Mouse (Mus musculus) lung, embryonic 14.5 days (tissue): ENCODE measurements around the gene Zbtb22. TPM values are rescaled to one million over a fixed set of nuclear protein-coding genes. Genes with fewer than 3 reads are reported as not detected.

Experiments used
- ATAC-seq: fragments of 200-750 bp; cut with Nextera tagmentation; 2 replicates; pipeline ENCODE4 v1.8.0; 2017; ENCODE audit warnings: mild to moderate bottlenecking, moderate TSS enrichment, moderate library complexity; ENCODE audit not compliant: insufficient read depth
- DNase-seq: peaks from one replicate; pipeline ENCODE4 v3.0.0-alpha.2; 2015
- H3K27ac ChIP-seq: fragments of 300-500 bp; sonication (generic); 2 replicates; pipeline ENCODE4 v1.5.1; 2014; ENCODE audit warnings: low read depth, mild to moderate bottlenecking, moderate library complexity
- H3K27me3 ChIP-seq: fragments of 300-500 bp; sonication (generic); 2 replicates; pipeline ENCODE4 v1.6.1; 2014; ENCODE audit warnings: low read length, control low read depth; ENCODE audit not compliant: insufficient read depth
- H3K36me3 ChIP-seq: fragments of 300-500 bp; sonication (generic); 2 replicates; pipeline ENCODE4 v1.6.1; 2014; ENCODE audit warnings: control low read depth; ENCODE audit not compliant: insufficient read depth
- H3K4me1 ChIP-seq: fragments of 300-500 bp; sonication (generic); 2 replicates; pipeline ENCODE4 v1.6.1; 2014; ENCODE audit warnings: antibody characterized with exemption, control low read depth; ENCODE audit not compliant: insufficient read depth
- H3K4me2 ChIP-seq: fragments of 300-500 bp; sonication (generic); 2 replicates; pipeline ENCODE4 v1.6.1; 2014; ENCODE audit warnings: mild to moderate bottlenecking
- H3K4me3 ChIP-seq: fragments of 300-500 bp; sonication (generic); 2 replicates; pipeline ENCODE4 v1.5.1; 2014; ENCODE audit warnings: low read depth, low read length
- H3K9ac ChIP-seq: fragments of 300-500 bp; sonication (generic); 2 replicates; pipeline ENCODE4 v1.6.1; 2014
- H3K9me3 ChIP-seq: fragments of 300-500 bp; sonication (generic); 2 replicates; pipeline ENCODE4 v1.6.1; 2016; ENCODE audit warnings: low read depth, low read length, control low read depth
- CTCF ChIP-seq: IDR thresholded peaks from 2 replicates; pipeline ENCODE4 v1.5.1; 2016; ENCODE audit warnings: antibody characterized with exemption, low read depth
- WGBS: fragments of 180-500 bp; shearing (Covaris S2); extraction: QIAGEN DNeasy Blood & Tissue Kit; methylation state at CpG from one replicate; pipeline ENCODE4 v1.1.7; 2014; 5-methylcytosine and 5-hydroxymethylcytosine counted together
- polyA plus RNA-seq: library from polyadenylated mRNA; unstranded; fragments of >200 nt; fragmentation: Nextera tagmentation; extraction: Ambion mirVana; gene quantifications from 2 replicates; pipeline ENCODE4 v1.2.1, GENCODE M21; 2014

Zbtb22 gene
- polyA plus RNA-seq, 1 experiment from 2014 or later = 13.2 TPM

GRCm38 (mm10) chr17:33953961-33954565, 38.4 kb downstream of the Zbtb22 start:
- Histone ChIP-seq H3K4me3 (peak overlapping the region; percentile 99), H3K9ac (peak overlapping the region; percentile 99), H3K36me3 (peaks cover 56% of the 10 kb centered on the region), H3K4me2 (peak overlapping the region; percentile 100), H3K9me3 (no peaks in the 10 kb centered on the region), H3K4me1 (peaks cover 26% of the 10 kb centered on the region; the same call in 1 of the 2 replicates), H3K27me3 (no peaks in the 10 kb centered on the region), H3K27ac (peak overlapping the region; percentile 48; the same call in 1 of the 2 replicates)
- 35% methylated on average over 5 of the region's 5 CpGs for WGBS
- ATAC-seq (no peak), DNase-seq (no peak)
- no peak for TF ChIP-seq CTCF

DNA sequence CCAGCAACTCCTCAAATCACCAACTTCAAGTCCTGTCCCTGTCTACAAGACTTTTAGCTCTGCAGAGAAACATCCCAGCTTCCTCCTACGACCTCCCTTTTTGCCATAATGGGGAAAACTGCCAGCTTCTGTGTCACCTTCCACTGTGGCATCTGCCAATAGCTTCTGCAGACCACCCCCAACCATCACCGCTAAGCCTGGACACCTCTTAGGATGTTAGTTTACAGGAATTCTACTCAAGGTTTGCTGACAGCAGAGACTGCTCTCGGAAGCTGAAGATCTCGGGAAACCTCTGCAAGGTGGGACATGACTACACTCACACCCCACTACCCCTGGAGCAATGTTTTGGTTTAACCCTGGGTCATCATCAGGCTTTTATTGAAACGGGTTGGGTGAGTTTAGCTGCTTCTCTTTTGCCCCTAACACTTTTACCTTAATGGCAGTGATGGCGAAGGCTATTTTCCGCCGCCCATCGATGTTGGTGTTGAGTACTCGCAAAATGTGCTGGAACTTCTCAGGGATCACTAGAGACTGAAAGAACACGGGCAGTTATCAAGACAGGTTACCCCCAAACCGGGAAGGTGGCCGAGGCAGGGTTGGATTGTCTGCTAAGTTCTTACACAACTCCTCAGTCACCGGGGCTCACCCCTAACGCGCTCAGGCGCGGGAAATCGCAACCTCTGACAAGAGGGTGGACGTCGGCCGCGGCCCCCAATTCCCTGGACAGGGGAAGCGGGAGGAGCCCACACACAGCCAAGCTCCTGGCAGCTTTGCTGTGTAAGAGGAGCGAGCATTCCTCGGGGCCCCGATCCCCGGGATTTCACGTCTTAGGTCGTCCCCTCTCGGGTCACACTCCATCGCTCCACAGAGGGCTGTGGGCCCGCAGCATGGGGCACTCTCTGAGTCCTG, 39.2 kb downstream of the Zbtb22 start:
- Histone ChIP-seq H3K36me3 (peaks cover 56% of the 10 kb centered on the region), H3K4me1 (peaks cover 26% of the 10 kb centered on the region; the same call in 1 of the 2 replicates), H3K4me3 (peak overlapping the region; percentile 99), H3K9ac (peak overlapping the region; percentile 99), H3K27me3 (no peaks in the 10 kb centered on the region), H3K9me3 (no peaks in the 10 kb centered on the region), H3K4me2 (peak overlapping the region; percentile 100), H3K27ac (peak overlapping the region; percentile 97)
- TF ChIP-seq CTCF = no peak
- WGBS = under 1% methylated on average over 33 of the region's 33 CpGs
- DNase-seq = no peak
- ATAC-seq = peak; percentile 12

- Histone ChIP-seq H3K27me3 (no peaks in the 10 kb centered on the region), H3K36me3 (peaks cover 56% of the 10 kb centered on the region), H3K4me3 (peak within 1 kb of the TSS; percentile 99), H3K4me2 (peak within 1 kb of the TSS; percentile 100), H3K27ac (peak within 1 kb of the TSS; percentile 97), H3K4me1 (peaks cover 26% of the 10 kb centered on the region; the same call in 1 of the 2 replicates), H3K9me3 (no peaks in the 10 kb centered on the region), H3K9ac (peak within 1 kb of the TSS; percentile 99)
- ATAC-seq (peak; percentile 84), DNase-seq (peak; percentile 99)
- peak; percentile 32 for TF ChIP-seq CTCF
- under 1% methylated on average over 50 of the region's 50 CpGs for WGBS
Measured at GRCm38 (mm10) chr17:33955555-33956214, 40.0 kb downstream of the Zbtb22 start, which contains the start of the genes Vps52 and Rps18. Gene Vps52 (plus strand): TSS chr17:33955812. Gene Rps18 (minus strand): TSS chr17:33956001.

- H3K27ac ChIP-seq = no peak overlapping the region
- peak overlapping the region; percentile 71 for H3K9ac ChIP-seq
- WGBS = 7% methylated on average over 10 of the region's 10 CpGs
- ATAC-seq (no peak), DNase-seq (no peak)
- H3K9me3 ChIP-seq = no peaks in the 10 kb centered on the region
- no peak for TF ChIP-seq CTCF
- peak overlapping the region; percentile 99 for H3K4me3 ChIP-seq
- H3K4me1 ChIP-seq = peaks cover 26% of the 10 kb centered on the region; the same call in 1 of the 2 replicates
- H3K4me2 ChIP-seq = peak overlapping the region; percentile 78
- H3K36me3 ChIP-seq = peaks cover 61% of the 10 kb centered on the region
- H3K27me3 ChIP-seq = no peaks in the 10 kb centered on the region
Measured at GRCm38 (mm10) chr17:33956336-33956735, 40.6 kb downstream of the Zbtb22 start.

DNA sequence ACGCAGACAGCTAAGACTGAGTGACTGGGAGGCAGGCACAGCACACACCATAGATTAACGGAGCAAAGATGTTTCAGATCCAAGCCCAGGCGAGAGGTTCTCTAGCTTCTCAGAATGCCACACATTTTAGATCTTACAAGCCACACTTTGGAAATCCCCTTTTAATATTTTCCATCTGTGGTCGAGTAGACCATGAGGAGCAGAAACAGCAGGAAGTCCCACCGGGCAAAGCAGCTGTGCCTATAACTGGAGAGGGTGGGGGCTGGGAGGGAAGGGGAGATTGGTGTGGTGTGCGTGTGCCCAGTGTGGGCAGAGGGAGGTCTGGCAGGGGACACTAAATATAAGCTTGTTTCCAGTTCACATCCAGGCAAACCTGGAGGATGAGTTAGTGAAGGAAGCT, 41.8 kb downstream of the Zbtb22 start:
- TF ChIP-seq CTCF = no peak
- Histone ChIP-seq H3K9ac (no peak overlapping the region), H3K27me3 (no peaks in the 10 kb centered on the region), H3K9me3 (no peaks in the 10 kb centered on the region), H3K4me3 (no peak overlapping the region), H3K4me2 (no peak overlapping the region), H3K4me1 (peaks cover 18% of the 10 kb centered on the region; the same call in 1 of the 2 replicates), H3K27ac (no peak overlapping the region), H3K36me3 (peaks cover 60% of the 10 kb centered on the region)
- DNase-seq = no peak
- 80% methylated on average over 6 of the region's 6 CpGs for WGBS
- ATAC-seq = no peak

DNA sequence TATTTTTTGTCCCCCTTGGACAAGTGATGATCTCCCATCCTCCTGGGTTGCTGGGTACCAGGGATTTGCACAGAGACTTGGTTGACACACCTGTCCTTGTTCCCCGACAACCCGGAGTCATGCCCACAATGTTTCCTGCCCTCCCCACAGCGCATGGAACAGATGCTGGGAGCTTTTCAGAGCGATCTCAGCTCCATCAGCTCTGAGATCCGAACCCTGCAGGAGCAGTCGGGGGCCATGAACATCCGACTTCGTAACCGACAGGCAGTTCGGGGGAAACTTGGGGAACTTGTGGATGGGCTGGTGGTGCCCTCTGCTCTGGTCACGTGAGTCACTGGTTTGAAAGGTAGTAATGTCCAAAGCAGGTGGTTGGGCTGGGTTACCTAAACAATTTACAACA, 42.7 kb downstream of the Zbtb22 start:
- no peak for TF ChIP-seq CTCF

More for the DNA sequence above, 42.7 kb downstream of the Zbtb22 start:
- Histone ChIP-seq H3K4me1 (peaks cover 12% of the 10 kb centered on the region; the same call in 1 of the 2 replicates), H3K27me3 (no peaks in the 10 kb centered on the region), H3K4me3 (no peak overlapping the region), H3K4me2 (no peak overlapping the region), H3K36me3 (peaks cover 60% of the 10 kb centered on the region), H3K9ac (no peak overlapping the region), H3K27ac (no peak overlapping the region), H3K9me3 (no peaks in the 10 kb centered on the region)
- no peak for DNase-seq
- WGBS = 95% methylated on average over 11 of the region's 11 CpGs
- ATAC-seq = no peak
